Mouse (Mus musculus) neural tube, postnatal 0 days (tissue): ENCODE measurements around the gene Gm14548. TPM values are rescaled to one million over a fixed set of nuclear protein-coding genes. Genes with fewer than 3 reads are reported as not detected.

ENCODE experiments used
- polyA plus RNA-seq: library from polyadenylated mRNA; unstranded; fragments of >200 nt; fragmentation: Nextera tagmentation; extraction: Ambion mirVana; gene quantifications from 2 replicates; pipeline ENCODE4 v1.2.1, GENCODE M21; 2015

The Gm14548 gene
- polyA plus RNA-seq = 0.17 TPM in 1 of 2 replicates, not detected in the other

GRCm38 (mm10) chr7:3898036-3898590 is at the start of gene Gm14548:
TSS of gene Gm14548 (minus strand) at chr7:3898120.

GRCm38 (mm10) chr7:3915387-3915786 is 17.5 kb upstream of the Gm14548 start, which contains the start of gene Lilra6:
TSS of gene Lilra6 (minus strand) at chr7:3915503.

GRCm38 (mm10) chr7:3844951-3845350 is 53.0 kb downstream of the Gm14548 start, which contains the start of gene Pira2:
TSS of gene Pira2 (minus strand) at chr7:3845051.

Other genes with a start within 250 kb of the Gm14548 start
- gene Leng1, start 232.3 kb downstream of the Gm14548 start, polyA plus RNA-seq = 13.7 and 13.8 TPM in 2 replicates
- 5.1 and 5.2 TPM in 2 replicates for gene Tmc4, start 220.6 kb downstream of the Gm14548 start, polyA plus RNA-seq
- 279 and 315 TPM in 2 replicates for gene Tsen34, start 205.3 kb downstream of the Gm14548 start, polyA plus RNA-seq
- 133 and 139 TPM in 2 replicates for gene Mboat7, start 204.6 kb downstream of the Gm14548 start, polyA plus RNA-seq
- 694 and 758 TPM in 2 replicates for gene Rps9, start 194.1 kb downstream of the Gm14548 start, polyA plus RNA-seq
- 0.37 and 0.45 TPM in 2 replicates for gene Pirb, start 177.7 kb downstream of the Gm14548 start, polyA plus RNA-seq
- gene Gm15448, start 72.4 kb downstream of the Gm14548 start, polyA plus RNA-seq = not detected in 2 replicates
- 0.12 TPM in 1 of 2 replicates, not detected in the other for gene Pira2, start 53.1 kb downstream of the Gm14548 start, polyA plus RNA-seq
- 0.06 TPM in 1 of 2 replicates, not detected in the other for gene Lilra6, start 17.4 kb upstream of the Gm14548 start, polyA plus RNA-seq
- gene Lair1, start 165.1 kb upstream of the Gm14548 start, polyA plus RNA-seq = 4.8 and 5.0 TPM in 2 replicates
- 295 and 344 TPM in 2 replicates for gene Ttyh1, start 221.3 kb upstream of the Gm14548 start, polyA plus RNA-seq
- 39.6 and 53.1 TPM in 2 replicates for gene Leng8, start 238.9 kb upstream of the Gm14548 start, polyA plus RNA-seq